Mouse (Mus musculus): ENCODE data around the gene Btd.

The Btd gene

DNA sequence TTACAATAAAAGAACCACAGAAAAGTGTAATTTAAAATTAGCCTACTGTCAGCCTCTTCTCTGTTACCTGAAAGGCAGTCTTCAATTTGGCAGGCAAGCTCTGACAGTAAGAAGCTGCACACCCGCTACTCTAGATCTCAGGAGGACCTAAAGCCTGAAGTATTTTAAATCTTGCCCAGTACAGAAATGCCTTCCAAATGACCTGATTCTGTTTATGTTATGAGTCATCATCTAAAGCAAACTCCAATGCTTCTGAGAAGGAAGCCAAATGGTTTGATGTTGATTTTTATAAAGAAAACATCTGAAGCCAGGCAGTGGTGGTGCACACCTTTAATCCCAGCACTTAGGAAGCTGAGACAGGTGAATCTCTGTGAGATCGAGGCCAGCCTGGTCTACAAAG lies 59.5 kb downstream of the Btd start:
- no peak for DNase-seq (ENCODE audit: low spot score in 2 of 2)

DNA sequence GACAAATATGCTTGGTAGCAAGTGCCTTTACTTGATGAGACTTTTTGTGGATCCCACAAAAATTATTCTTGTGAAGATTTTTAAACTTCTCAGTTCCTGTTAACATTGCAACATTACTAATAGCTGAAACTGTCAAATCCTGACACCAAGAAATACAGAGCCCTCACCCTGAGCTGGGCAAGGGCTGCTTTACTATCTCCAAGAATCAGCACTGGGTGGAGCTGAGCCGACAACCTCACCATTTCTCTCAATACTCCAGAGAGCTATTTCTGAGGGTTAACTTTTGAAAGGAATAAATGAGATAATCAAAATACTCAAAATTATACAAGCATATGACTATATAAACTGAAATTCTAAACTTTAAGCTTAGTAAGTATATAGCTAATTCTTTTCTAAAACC lies 68.5 kb downstream of the Btd start:
- DNase-seq (ENCODE audit: low spot score in 2 of 2), result no peak

DNA sequence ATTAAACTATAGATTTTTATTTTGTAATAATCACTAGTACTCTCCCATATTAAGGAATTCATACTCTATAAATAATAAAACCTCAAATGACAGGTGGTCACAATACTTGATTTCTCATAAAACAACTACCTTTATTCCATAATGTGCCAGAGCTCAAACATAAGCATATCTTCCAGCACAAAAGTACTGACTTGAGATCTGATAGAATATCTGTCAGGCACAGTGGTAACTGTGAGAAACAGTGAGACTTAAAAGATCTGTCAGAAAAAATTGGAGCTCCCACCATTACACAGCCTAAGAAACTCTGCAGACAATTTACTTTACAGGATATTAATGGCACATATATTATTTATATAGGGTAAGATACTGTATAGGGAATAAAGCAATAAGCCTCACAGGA lies 74.8 kb downstream of the Btd start:
- DNase-seq (ENCODE audit: low spot score in 2 of 2), result no peak

DNA sequence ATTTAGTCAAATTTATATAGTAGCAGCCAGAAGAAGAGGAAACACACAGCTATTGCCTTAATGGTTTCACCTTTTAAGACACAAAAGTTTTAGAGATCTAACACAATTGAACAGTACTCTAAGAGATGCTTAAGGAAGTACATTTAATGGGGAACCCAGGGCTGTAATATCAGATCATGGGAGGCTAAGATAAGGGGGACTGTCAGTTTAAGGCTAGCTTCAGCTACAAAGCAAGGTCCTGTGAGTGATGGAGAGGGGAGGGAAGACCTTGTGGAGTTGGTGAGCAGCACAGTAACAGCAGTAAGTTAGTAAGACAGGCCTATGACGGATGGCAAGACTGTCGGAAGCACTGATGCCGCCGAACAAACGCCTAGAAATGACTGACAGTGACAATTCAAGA lies 76.5 kb downstream of the Btd start:
- DNase-seq (ENCODE audit: low spot score in 2 of 2), result no peak

All from right cerebral cortex, adult 2 months (tissue).